Mouse (Mus musculus): Measurements from ENCODE around the gene Zfp87. TPM values are rescaled to one million over a fixed set of nuclear protein-coding genes. Genes with fewer than 3 reads are reported as not detected.

Gene Zfp87
- polyA plus RNA-seq, 1 experiment from 2014 or later = 21.9 TPM

DNA sequence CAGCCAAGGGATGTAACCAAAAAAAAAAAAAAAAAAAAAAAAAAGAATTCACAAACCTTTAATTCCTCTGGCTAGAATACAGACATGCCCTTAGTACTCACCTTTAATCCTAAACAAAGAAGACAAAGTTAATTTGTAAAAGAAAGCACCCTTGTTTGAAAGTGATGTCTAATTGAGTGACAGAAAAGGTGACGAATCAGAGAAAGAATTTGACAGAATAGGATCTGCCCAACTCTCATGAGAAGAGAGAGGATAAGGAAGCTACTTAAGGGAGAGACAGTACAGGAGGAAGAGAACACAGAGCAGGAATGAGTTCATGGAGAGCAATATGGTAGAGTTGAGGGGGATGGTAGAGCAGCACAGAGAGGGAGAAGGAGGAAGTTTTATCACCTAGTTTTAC lies 30.3 kb downstream of the Zfp87 start:
- H3K9me3 ChIP-seq (ENCODE audit: control insufficient read depth, low read length) = peaks cover 16% of the 10 kb centered on the region
- H3K4me1 ChIP-seq (replicated peaks; ENCODE audit: control insufficient read depth, insufficient read depth, low read length) = peaks cover 5% of the 10 kb centered on the region
- WGBS = 82% methylated on average over 1 of the region's 1 CpGs
- H3K27ac ChIP-seq (ENCODE audit: low read length) = no peak overlapping the region
- ATAC-seq (ENCODE audit: low read depth) = no peak
- H3K36me3 ChIP-seq (ENCODE audit: control insufficient read depth, insufficient read depth, low read length) = peaks cover 41% of the 10 kb centered on the region
- H3K4me2 ChIP-seq (ENCODE audit: low read depth, low read length) = no peak overlapping the region
- no peak overlapping the region for H3K9ac ChIP-seq (ENCODE audit: low read length)
- H3K4me3 ChIP-seq (ENCODE audit: low read length) = no peak overlapping the region
- no peaks in the 10 kb centered on the region for H3K27me3 ChIP-seq (ENCODE audit: control insufficient read depth, insufficient read depth, low read depth, low read length)

DNA sequence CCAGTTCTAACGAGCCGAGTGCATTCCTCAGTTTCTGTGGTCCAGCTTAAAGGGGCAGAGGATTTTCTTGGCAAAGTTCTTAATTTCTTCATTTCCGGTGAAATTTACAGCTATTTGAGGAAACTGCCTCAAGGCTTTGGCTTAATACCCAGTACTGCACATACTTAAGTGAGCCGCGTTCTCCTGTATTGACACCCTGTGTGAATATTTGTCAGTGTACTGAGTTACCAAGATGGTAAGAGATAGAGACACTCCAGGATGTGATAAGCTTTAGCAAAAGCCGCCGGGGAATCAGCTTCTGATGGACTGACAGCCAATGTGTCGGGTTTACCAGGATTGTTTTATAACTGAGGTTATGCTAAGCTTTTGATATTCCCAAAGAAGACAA lies 41.6 kb downstream of the Zfp87 start:
- Histone ChIP-seq H3K4me2 (ENCODE audit: low read depth, low read length) (peak overlapping the region; percentile 74), H3K9ac (ENCODE audit: low read length) (peak overlapping the region; percentile 73), H3K9me3 (ENCODE audit: control insufficient read depth, low read length) (no peaks in the 10 kb centered on the region), H3K36me3 (ENCODE audit: control insufficient read depth, insufficient read depth, low read length) (peaks cover 4% of the 10 kb centered on the region; the same call in 1 of the 2 replicates), H3K27ac (ENCODE audit: low read length) (no peak overlapping the region; the same call in 1 of the 2 replicates), H3K4me3 (ENCODE audit: low read length) (peak overlapping the region; percentile 64), H3K27me3 (ENCODE audit: control insufficient read depth, insufficient read depth, low read depth, low read length) (no peaks in the 10 kb centered on the region), H3K4me1 (replicated peaks; ENCODE audit: control insufficient read depth, insufficient read depth, low read length) (peaks cover 5% of the 10 kb centered on the region)
- 32% methylated on average over 8 of the region's 8 CpGs for WGBS
- ATAC-seq (ENCODE audit: low read depth) = peak; percentile 73

DNA sequence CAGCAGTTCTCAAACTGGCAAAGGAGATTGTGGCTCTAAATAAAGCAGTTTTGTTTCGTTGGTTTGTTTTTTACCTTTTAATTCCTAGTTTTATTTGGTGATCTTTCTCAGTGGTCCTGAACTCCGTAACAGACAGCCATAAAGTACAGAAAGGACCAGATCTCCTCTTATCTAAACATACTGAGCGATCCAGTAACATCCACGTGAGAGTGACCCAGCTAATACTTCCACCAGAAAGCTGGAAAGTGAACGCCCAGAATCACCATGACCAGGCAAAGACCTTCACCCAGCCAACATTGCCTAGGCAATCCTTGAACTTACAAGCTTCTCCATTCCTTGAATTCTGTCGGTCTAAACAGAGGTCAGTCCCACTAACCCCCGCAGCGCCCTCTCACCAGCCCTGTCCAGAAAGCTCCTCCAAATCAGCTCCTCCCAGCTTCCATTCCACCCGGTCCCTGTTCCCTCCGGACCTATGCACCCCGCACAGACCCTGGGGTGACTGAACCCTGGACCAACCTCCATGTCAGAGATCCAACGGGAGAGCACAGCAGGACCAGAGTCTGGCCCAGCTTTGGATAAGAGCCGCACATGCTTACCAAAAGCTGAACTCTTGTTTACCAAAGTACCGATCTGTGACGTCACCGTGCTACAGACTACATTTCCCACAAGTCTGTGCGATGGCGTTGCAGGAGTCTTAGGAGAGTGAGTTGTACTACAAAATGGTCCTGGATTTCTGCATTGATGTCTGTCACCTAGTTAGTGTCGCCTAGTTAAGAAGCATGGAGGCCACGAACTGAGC lies 42.2 kb downstream of the Zfp87 start, which contains the start of gene Zfp874b:
TSS of gene Zfp874b (minus strand) at position 634 of the 799 bp plus-strand sequence.
- Histone ChIP-seq H3K4me3 (ENCODE audit: low read length) (peak within 1 kb of the TSS; percentile 64), H3K27me3 (ENCODE audit: control insufficient read depth, insufficient read depth, low read depth, low read length) (no peaks in the 10 kb centered on the region), H3K4me1 (replicated peaks; ENCODE audit: control insufficient read depth, insufficient read depth, low read length) (peaks cover 5% of the 10 kb centered on the region), H3K9me3 (ENCODE audit: control insufficient read depth, low read length) (no peaks in the 10 kb centered on the region), H3K36me3 (ENCODE audit: control insufficient read depth, insufficient read depth, low read length) (peaks cover 4% of the 10 kb centered on the region; the same call in 1 of the 2 replicates), H3K4me2 (ENCODE audit: low read depth, low read length) (peak within 1 kb of the TSS; percentile 74), H3K27ac (ENCODE audit: low read length) (peak within 1 kb of the TSS; percentile 29; the same call in 1 of the 2 replicates), H3K9ac (ENCODE audit: low read length) (peak within 1 kb of the TSS; percentile 73)
- ATAC-seq (ENCODE audit: low read depth) = peak; percentile 96
- 3% methylated on average over 20 of the region's 20 CpGs for WGBS

DNA sequence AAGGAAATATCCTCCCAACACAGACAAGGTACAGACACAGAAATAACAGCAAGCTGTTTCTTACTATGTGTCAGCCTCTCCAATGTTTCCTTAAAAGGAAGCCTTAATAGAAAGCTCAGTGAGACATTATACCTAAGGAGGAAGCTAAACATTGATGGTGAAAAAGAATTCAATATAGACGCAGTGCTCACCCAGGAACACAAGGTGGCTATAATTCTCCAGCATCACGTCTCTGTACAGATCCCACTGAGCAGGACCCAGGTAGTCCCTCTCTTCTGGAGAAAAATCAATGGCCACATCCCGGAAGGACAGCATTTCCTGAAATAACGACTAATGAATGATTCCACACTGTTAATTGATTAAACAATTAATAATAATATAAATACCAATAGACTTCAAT lies 44.4 kb downstream of the Zfp87 start:
- ATAC-seq (ENCODE audit: low read depth) = no peak
- Histone ChIP-seq H3K9me3 (ENCODE audit: control insufficient read depth, low read length) (no peaks in the 10 kb centered on the region), H3K4me3 (ENCODE audit: low read length) (no peak overlapping the region), H3K4me1 (replicated peaks; ENCODE audit: control insufficient read depth, insufficient read depth, low read length) (peaks cover 5% of the 10 kb centered on the region), H3K36me3 (ENCODE audit: control insufficient read depth, insufficient read depth, low read length) (peaks cover 2% of the 10 kb centered on the region; the same call in 1 of the 2 replicates), H3K4me2 (ENCODE audit: low read depth, low read length) (no peak overlapping the region), H3K9ac (ENCODE audit: low read length) (no peak overlapping the region), H3K27ac (ENCODE audit: low read length) (no peak overlapping the region), H3K27me3 (ENCODE audit: control insufficient read depth, insufficient read depth, low read depth, low read length) (no peaks in the 10 kb centered on the region)
- 62% methylated on average over 4 of the region's 4 CpGs for WGBS

DNA sequence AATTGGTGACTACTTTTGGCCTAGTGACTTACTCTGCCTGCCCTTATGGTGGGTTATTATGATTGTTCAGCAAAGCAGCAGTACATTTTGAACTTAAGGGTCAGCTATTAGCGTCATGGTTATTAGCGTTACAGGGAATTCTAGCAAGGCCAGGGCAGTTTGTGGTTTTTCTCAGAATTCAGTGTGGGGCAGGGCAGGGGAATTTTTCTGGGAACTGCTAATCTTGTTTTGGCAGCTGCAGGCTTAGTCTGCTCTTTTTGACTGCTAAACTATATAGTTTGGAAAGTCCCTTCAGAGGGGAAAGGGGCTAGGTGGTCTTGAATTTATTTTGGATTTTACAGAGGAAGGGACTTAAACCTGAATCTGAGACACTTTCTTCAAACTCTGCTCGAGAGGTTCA lies 56.7 kb downstream of the Zfp87 start:
- Histone ChIP-seq H3K36me3 (ENCODE audit: control insufficient read depth, insufficient read depth, low read length) (peaks cover 22% of the 10 kb centered on the region), H3K4me3 (ENCODE audit: low read length) (no peak overlapping the region), H3K27ac (ENCODE audit: low read length) (no peak overlapping the region), H3K9ac (ENCODE audit: low read length) (no peak overlapping the region), H3K9me3 (ENCODE audit: control insufficient read depth, low read length) (peaks cover 3% of the 10 kb centered on the region; the same call in 1 of the 2 replicates), H3K4me1 (replicated peaks; ENCODE audit: control insufficient read depth, insufficient read depth, low read length) (no peaks in the 10 kb centered on the region), H3K4me2 (ENCODE audit: low read depth, low read length) (no peak overlapping the region), H3K27me3 (ENCODE audit: control insufficient read depth, insufficient read depth, low read depth, low read length) (no peaks in the 10 kb centered on the region)
- WGBS = 89% methylated on average over 3 of the region's 3 CpGs
- no peak for ATAC-seq (ENCODE audit: low read depth)

Other genes with a start within 250 kb of the Zfp87 start
- gene Zfp458, start 247.7 kb downstream of the Zfp87 start, polyA plus RNA-seq (2015; fragmentation: Nextera tagmentation; extraction: Ambion mirVana) = 1.9 and 2.0 TPM in 2 replicates
- gene Zfp457, start 219.7 kb downstream of the Zfp87 start, polyA plus RNA-seq (2015; fragmentation: Nextera tagmentation; extraction: Ambion mirVana) = 0.75 and 0.85 TPM in 2 replicates
- gene Zfp595, start 193.6 kb downstream of the Zfp87 start, polyA plus RNA-seq (2015; fragmentation: Nextera tagmentation; extraction: Ambion mirVana) = 2.3 and 2.8 TPM in 2 replicates
- gene Gm28044, start 165.6 kb downstream of the Zfp87 start, polyA plus RNA-seq (2015; fragmentation: Nextera tagmentation; extraction: Ambion mirVana) = 0.62 and 0.87 TPM in 2 replicates
- gene Zfp953, start 165.6 kb downstream of the Zfp87 start, polyA plus RNA-seq (2015; fragmentation: Nextera tagmentation; extraction: Ambion mirVana) = 1.1 and 1.3 TPM in 2 replicates
- gene Gm28041, start 150.4 kb downstream of the Zfp87 start, polyA plus RNA-seq (2015; fragmentation: Nextera tagmentation; extraction: Ambion mirVana) = 0.35 and 1.0 TPM in 2 replicates
- gene Zfp456, start 150.4 kb downstream of the Zfp87 start, polyA plus RNA-seq (2015; fragmentation: Nextera tagmentation; extraction: Ambion mirVana) = 1.6 and 2.0 TPM in 2 replicates
- 8.5 and 8.7 TPM in 2 replicates for gene Zfp429, start 126.4 kb downstream of the Zfp87 start, polyA plus RNA-seq (2015; fragmentation: Nextera tagmentation; extraction: Ambion mirVana)
- gene Zfp459, start 104.8 kb downstream of the Zfp87 start, polyA plus RNA-seq (2015; fragmentation: Nextera tagmentation; extraction: Ambion mirVana) = 1.2 and 1.3 TPM in 2 replicates
- gene Zfp874a, start 74.6 kb downstream of the Zfp87 start, polyA plus RNA-seq (2015; fragmentation: Nextera tagmentation; extraction: Ambion mirVana) = 10.8 and 12.0 TPM in 2 replicates
- 3.5 and 3.6 TPM in 2 replicates for gene Zfp874b, start 41.9 kb downstream of the Zfp87 start, polyA plus RNA-seq (2015; fragmentation: Nextera tagmentation; extraction: Ambion mirVana)
- 13.3 and 14.9 TPM in 2 replicates for gene Zfp58, start 25.6 kb downstream of the Zfp87 start, polyA plus RNA-seq (2015; fragmentation: Nextera tagmentation; extraction: Ambion mirVana)
- not detected in 2 replicates for gene Gm26965, start within 50 bp of the Zfp87 start, polyA plus RNA-seq (2015; fragmentation: Nextera tagmentation; extraction: Ambion mirVana)
- gene Zfp748, start 27.7 kb upstream of the Zfp87 start, polyA plus RNA-seq (2015; fragmentation: Nextera tagmentation; extraction: Ambion mirVana) = 13.8 and 14.5 TPM in 2 replicates
- 4.5 and 4.7 TPM in 2 replicates for gene Zfp729b, start 83.5 kb upstream of the Zfp87 start, polyA plus RNA-seq (2015; fragmentation: Nextera tagmentation; extraction: Ambion mirVana)
- gene Gm49345, start 111.6 kb upstream of the Zfp87 start, polyA plus RNA-seq (2015; fragmentation: Nextera tagmentation; extraction: Ambion mirVana) = 0.69 TPM in 1 of 2 replicates, not detected in the other
- 2.5 and 2.6 TPM in 2 replicates for gene Zfp729a, start 111.6 kb upstream of the Zfp87 start, polyA plus RNA-seq (2015; fragmentation: Nextera tagmentation; extraction: Ambion mirVana)
- gene Zfp738, start 160.9 kb upstream of the Zfp87 start, polyA plus RNA-seq (2015; fragmentation: Nextera tagmentation; extraction: Ambion mirVana) = 11.6 and 12.9 TPM in 2 replicates
- 5.6 and 6.8 TPM in 2 replicates for gene Zfp65, start 203.0 kb upstream of the Zfp87 start, polyA plus RNA-seq (2015; fragmentation: Nextera tagmentation; extraction: Ambion mirVana)
- 6.7 and 7.2 TPM in 2 replicates for gene Zfp85, start 229.1 kb upstream of the Zfp87 start, polyA plus RNA-seq (2015; fragmentation: Nextera tagmentation; extraction: Ambion mirVana)